Mouse (Mus musculus) C2C12 (cell line): ENCODE results near the gene Gm27027. TPM values are rescaled to one million over a fixed set of nuclear protein-coding genes. Genes with fewer than 3 reads are reported as not detected.

Experiments
- H3K27me3 ChIP-seq: one replicate; pipeline ENCODE4 v1.6.1; 2011; ENCODE audit not compliant: control insufficient read depth, insufficient read depth, insufficient read length
- H3K36me3 ChIP-seq: one replicate; pipeline ENCODE4 v1.6.1; 2011; ENCODE audit not compliant: control insufficient read depth, insufficient read depth
- H3K4me3 ChIP-seq: one replicate; pipeline ENCODE4 v1.5.1; 2011; ENCODE audit warnings: mild to moderate bottlenecking, control low read depth; ENCODE audit not compliant: poor library complexity, insufficient read depth, severe bottlenecking
- H3K79me2 ChIP-seq: one replicate; pipeline ENCODE4 v1.6.1; 2011; ENCODE audit not compliant: control insufficient read depth, insufficient read depth
- H3K79me3 ChIP-seq: one replicate; pipeline ENCODE4 v1.6.1; 2011; ENCODE audit warnings: low read depth, control low read depth
- H3ac ChIP-seq: one replicate; pipeline ENCODE3; 2011; ENCODE audit warnings: low read depth; ENCODE audit not compliant: control insufficient read depth, insufficient read length
- CEBPB ChIP-seq: IDR thresholded peaks from one replicate; pipeline ENCODE4 v1.6.1; 2011; ENCODE audit warnings: low read depth, mild to moderate bottlenecking, control low read depth, moderate library complexity
- CTCF ChIP-seq: IDR thresholded peaks from one replicate; pipeline ENCODE4 v1.5.1; 2011; ENCODE audit not compliant: control insufficient read depth, insufficient read depth, insufficient read length
- FOSL1 ChIP-seq: IDR thresholded peaks from one replicate; pipeline ENCODE4 v1.8.0; 2011; ENCODE audit warnings: mild to moderate bottlenecking, low read length; ENCODE audit not compliant: poor library complexity, insufficient read depth, severe bottlenecking
- MAX ChIP-seq: IDR thresholded peaks from one replicate; pipeline ENCODE4 v1.6.1; 2011; ENCODE audit warnings: mild to moderate bottlenecking, control low read depth
- MYOD1 ChIP-seq: IDR thresholded peaks from one replicate; pipeline ENCODE4 v1.6.1; 2011; ENCODE audit warnings: low read depth; ENCODE audit not compliant: control insufficient read depth, insufficient read length
- MYOG ChIP-seq: IDR thresholded peaks from one replicate; pipeline ENCODE4 v1.6.1; 2011; ENCODE audit not compliant: control insufficient read depth, insufficient read length; ENCODE audit errors: extremely low read depth
- USF1 ChIP-seq: IDR thresholded peaks from one replicate; pipeline ENCODE4 v1.6.1; 2011; ENCODE audit warnings: low read depth, mild to moderate bottlenecking, control low read depth, moderate library complexity
- polyA plus RNA-seq: library from polyadenylated mRNA; unstranded; fragments of >200 nt; fragmentation: generic; extraction: Trizol; gene quantifications from one replicate; pipeline ENCODE4 v1.2.1, GENCODE M21; 2012; ENCODE audit warnings: missing spikeins

Gene Gm27027
- polyA plus RNA-seq, 1 experiment = not detected

- peaks cover 5% of the 10 kb centered on the region for H3K27me3 ChIP-seq
- TF ChIP-seq MAX (no peak), USF1 (no peak), MYOG (no peak), MYOD1 (no peak), FOSL1 (no peak), CTCF (no peak), CEBPB (no peak)
- H3K36me3 ChIP-seq = no peaks in the 10 kb centered on the region
- no peaks in the 10 kb centered on the region for H3K79me3 ChIP-seq
- H3K4me3 ChIP-seq = no peak overlapping the region
- no peak overlapping the region for H3ac ChIP-seq
- no peaks in the 10 kb centered on the region for H3K79me2 ChIP-seq
Measured at GRCm38 (mm10) chr2:93971647-93972046, 24.5 kb downstream of the Gm27027 start.

GRCm38 (mm10) chr2:93964494-93965160 lies 31.5 kb downstream of the Gm27027 start:
- H3K79me3 ChIP-seq = no peaks in the 10 kb centered on the region
- TF ChIP-seq FOSL1 = no peak
- TF ChIP-seq CEBPB = no peak
- TF ChIP-seq MYOD1 = no peak
- no peak for TF ChIP-seq USF1
- no peak for TF ChIP-seq MAX
- H3K4me3 ChIP-seq = no peak overlapping the region
- no peaks in the 10 kb centered on the region for H3K79me2 ChIP-seq
- no peaks in the 10 kb centered on the region for H3K36me3 ChIP-seq
- H3ac ChIP-seq = no peak overlapping the region
- peaks cover 18% of the 10 kb centered on the region for H3K27me3 ChIP-seq

GRCm38 (mm10) chr2:93963802-93964201 lies 32.4 kb downstream of the Gm27027 start:
- H3ac ChIP-seq = no peak overlapping the region
- peaks cover 18% of the 10 kb centered on the region for H3K27me3 ChIP-seq
- no peaks in the 10 kb centered on the region for H3K36me3 ChIP-seq
- TF ChIP-seq USF1 (no peak), MYOG (no peak), MYOD1 (no peak), MAX (no peak), CEBPB (no peak)
- no peak overlapping the region for H3K4me3 ChIP-seq
- no peaks in the 10 kb centered on the region for H3K79me2 ChIP-seq
- no peaks in the 10 kb centered on the region for H3K79me3 ChIP-seq

GRCm38 (mm10) chr2:93961716-93962115 lies 34.4 kb downstream of the Gm27027 start:
- H3ac ChIP-seq = no peak overlapping the region
- no peak for TF ChIP-seq MYOG
- H3K4me3 ChIP-seq = no peak overlapping the region
- H3K79me3 ChIP-seq = no peaks in the 10 kb centered on the region
- no peaks in the 10 kb centered on the region for H3K36me3 ChIP-seq
- H3K79me2 ChIP-seq = no peaks in the 10 kb centered on the region
- peaks cover 34% of the 10 kb centered on the region for H3K27me3 ChIP-seq

GRCm38 (mm10) chr2:93959346-93959745 lies 36.8 kb downstream of the Gm27027 start:
- Histone ChIP-seq H3ac (no peak overlapping the region), H3K79me2 (no peaks in the 10 kb centered on the region), H3K36me3 (no peaks in the 10 kb centered on the region), H3K27me3 (peaks cover 53% of the 10 kb centered on the region), H3K4me3 (no peak overlapping the region), H3K79me3 (no peaks in the 10 kb centered on the region)
- TF ChIP-seq FOSL1 (no peak), USF1 (peak; percentile 71)

GRCm38 (mm10) chr2:93958216-93958615 lies 37.9 kb downstream of the Gm27027 start:
- Histone ChIP-seq H3K36me3 (no peaks in the 10 kb centered on the region), H3K79me2 (no peaks in the 10 kb centered on the region), H3ac (no peak overlapping the region), H3K79me3 (no peaks in the 10 kb centered on the region), H3K4me3 (no peak overlapping the region), H3K27me3 (peaks cover 61% of the 10 kb centered on the region)
- no peak for TF ChIP-seq MYOG
- TF ChIP-seq FOSL1 = no peak
- TF ChIP-seq MAX = no peak
- TF ChIP-seq MYOD1 = no peak
- TF ChIP-seq CEBPB = no peak
- no peak for TF ChIP-seq USF1
- TF ChIP-seq CTCF = no peak
